Mouse (Mus musculus): ENCODE measurements around the gene Slc20a1. TPM values are rescaled to one million over a fixed set of nuclear protein-coding genes. Genes with fewer than 3 reads are reported as not detected.

Gene Slc20a1
- total and polyA plus RNA-seq, 3 experiments = 10.1 to 15.9 (median 14.7) TPM

GRCm38 (mm10) chr2:129256006-129256405 lies 57.4 kb downstream of the Slc20a1 start:
- intact Hi-C loops (cut with DNase I) = loop anchor here (5.0 kb wide), 3 partner anchors 44 to 249 kb away; no protein-coding TSS in a partner anchor
- no peak overlapping the region for H3K9ac ChIP-seq (ENCODE audit: low read depth, low read length)
- H3K4me1 ChIP-seq (ENCODE audit: control insufficient read depth, insufficient read depth, low read length) = no peaks in the 10 kb centered on the region
- TF ChIP-seq CTCF (IDR thresholded peaks at IDR 0.05) (no peak), EP300 (IDR thresholded peaks at IDR 0.05; ENCODE audit: insufficient read depth, low read depth, low read length) (no peak), POLR2A (IDR thresholded peaks at IDR 0.05; ENCODE audit: insufficient read depth, low read depth, low read length) (no peak)
- H3K27me3 ChIP-seq (ENCODE audit: control insufficient read depth, insufficient read depth, low read length) = no peaks in the 10 kb centered on the region
- H3K79me2 ChIP-seq (replicated peaks; ENCODE audit: control insufficient read depth, insufficient read depth, low read length) = no peaks in the 10 kb centered on the region
- H3K36me3 ChIP-seq (ENCODE audit: control insufficient read depth, insufficient read depth, low read length) = no peaks in the 10 kb centered on the region
- DNase-seq = no peak
- no peak overlapping the region for H3K4me3 ChIP-seq
- 78% methylated on average over 4 of the region's 4 CpGs for WGBS
- no peak overlapping the region for H3K27ac ChIP-seq

DNA sequence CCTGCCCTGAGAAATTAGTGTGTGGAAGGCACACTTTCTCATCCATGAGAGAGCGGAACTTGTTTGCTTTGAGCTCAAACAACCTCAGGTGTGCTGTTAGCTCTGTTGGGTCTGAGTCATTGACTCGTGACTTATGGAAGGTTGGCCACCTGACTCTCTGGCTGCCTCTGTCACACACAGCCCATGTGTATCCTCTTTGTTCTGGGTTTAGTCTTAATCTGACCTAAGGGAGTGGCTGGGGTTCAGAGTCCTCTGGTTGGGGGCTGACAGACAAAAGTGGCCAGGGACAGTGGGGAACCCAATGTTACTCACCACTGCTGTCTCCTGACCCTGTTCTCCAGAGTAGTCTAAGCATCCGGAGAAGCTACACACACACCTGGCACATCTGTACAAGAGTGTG lies 59.5 kb downstream of the Slc20a1 start:
- WGBS = 93% methylated on average over 3 of the region's 3 CpGs
- no peak for DNase-seq
- TF ChIP-seq EP300 (IDR thresholded peaks at IDR 0.05; ENCODE audit: insufficient read depth, low read depth, low read length) (no peak), POLR2A (IDR thresholded peaks at IDR 0.05; ENCODE audit: insufficient read depth, low read depth, low read length) (no peak)
- no peaks in the 10 kb centered on the region for H3K36me3 ChIP-seq (ENCODE audit: control insufficient read depth, insufficient read depth, low read length)
- H3K9ac ChIP-seq (ENCODE audit: low read depth, low read length) = no peak overlapping the region
- H3K4me1 ChIP-seq (ENCODE audit: control insufficient read depth, insufficient read depth, low read length) = no peaks in the 10 kb centered on the region
- no peaks in the 10 kb centered on the region for H3K27me3 ChIP-seq (ENCODE audit: control insufficient read depth, insufficient read depth, low read length)
- intact Hi-C loops (cut with DNase I) = loop anchor here (1.0 to 5.0 kb wide), 5 partner anchors 46 to 310 kb away; no protein-coding TSS in a partner anchor
- H3K27ac ChIP-seq = no peak overlapping the region
- H3K4me3 ChIP-seq = no peak overlapping the region
- H3K79me2 ChIP-seq (replicated peaks; ENCODE audit: control insufficient read depth, insufficient read depth, low read length) = no peaks in the 10 kb centered on the region

DNA sequence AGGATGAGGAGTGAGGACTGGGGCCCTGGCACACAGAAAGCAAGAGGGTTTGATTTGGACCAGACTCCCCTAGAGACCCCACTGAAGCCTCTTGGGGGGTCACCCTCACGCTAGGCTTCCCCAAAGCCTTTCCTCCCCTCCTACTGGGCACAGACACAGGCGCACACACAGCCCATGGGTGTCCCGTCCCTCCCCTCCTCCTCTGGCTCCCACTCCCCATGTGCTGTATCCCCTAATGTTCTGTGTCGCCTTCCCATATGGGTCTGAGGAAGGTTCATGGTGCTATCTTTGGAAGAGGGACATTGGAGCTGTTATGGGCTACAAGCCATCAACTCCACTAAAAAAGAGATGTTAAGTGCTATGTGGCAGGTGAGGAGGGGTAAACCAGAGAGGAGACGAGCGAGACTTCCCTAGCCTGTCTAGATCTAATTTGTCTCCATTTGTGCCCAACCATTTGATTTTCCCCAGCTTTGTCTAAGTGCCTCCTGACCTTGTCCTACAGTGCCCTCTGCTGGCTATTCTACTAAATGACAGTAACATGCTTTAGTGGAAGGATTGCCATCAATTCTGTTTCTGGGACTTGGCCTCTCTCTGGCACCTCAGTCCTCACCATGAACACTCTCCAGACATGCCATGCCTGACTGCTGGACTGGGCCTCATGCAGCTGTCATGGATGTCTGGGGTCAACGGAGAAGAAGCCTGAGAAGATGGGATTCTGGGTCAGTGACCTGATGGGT lies 60.1 kb downstream of the Slc20a1 start:
- Histone ChIP-seq H3K27ac (no peak overlapping the region), H3K36me3 (ENCODE audit: control insufficient read depth, insufficient read depth, low read length) (no peaks in the 10 kb centered on the region), H3K27me3 (ENCODE audit: control insufficient read depth, insufficient read depth, low read length) (no peaks in the 10 kb centered on the region), H3K79me2 (replicated peaks; ENCODE audit: control insufficient read depth, insufficient read depth, low read length) (no peaks in the 10 kb centered on the region), H3K9ac (ENCODE audit: low read depth, low read length) (no peak overlapping the region), H3K4me3 (no peak overlapping the region), H3K4me1 (ENCODE audit: control insufficient read depth, insufficient read depth, low read length) (no peaks in the 10 kb centered on the region)
- DNase-seq = peak; percentile 35 to 41
- peak; percentile 85; the same call in 1 of the 2 replicates for TF ChIP-seq EP300 (IDR thresholded peaks at IDR 0.05; ENCODE audit: insufficient read depth, low read depth, low read length)
- no peak for TF ChIP-seq POLR2A (IDR thresholded peaks at IDR 0.05; ENCODE audit: insufficient read depth, low read depth, low read length)
- TF ChIP-seq CTCF (IDR thresholded peaks at IDR 0.05) = peak; percentile 95; the same call in 1 of the 2 replicates
- 36% methylated on average over 7 of the region's 7 CpGs for WGBS
- intact Hi-C loops (cut with DNase I) = loop anchor here (1.0 to 5.0 kb wide), 5 partner anchors 46 to 310 kb away; no protein-coding TSS in a partner anchor

- no peak for DNase-seq
- Histone ChIP-seq H3K27ac (no peak overlapping the region), H3K9ac (ENCODE audit: low read depth, low read length) (no peak overlapping the region), H3K36me3 (ENCODE audit: control insufficient read depth, insufficient read depth, low read length) (no peaks in the 10 kb centered on the region), H3K4me3 (no peak overlapping the region), H3K79me2 (replicated peaks; ENCODE audit: control insufficient read depth, insufficient read depth, low read length) (no peaks in the 10 kb centered on the region), H3K27me3 (ENCODE audit: control insufficient read depth, insufficient read depth, low read length) (no peaks in the 10 kb centered on the region), H3K4me1 (ENCODE audit: control insufficient read depth, insufficient read depth, low read length) (no peaks in the 10 kb centered on the region)
- TF ChIP-seq POLR2A (IDR thresholded peaks at IDR 0.05; ENCODE audit: insufficient read depth, low read depth, low read length) (no peak), CTCF (IDR thresholded peaks at IDR 0.05) (no peak), EP300 (IDR thresholded peaks at IDR 0.05; ENCODE audit: insufficient read depth, low read depth, low read length) (no peak)
- intact Hi-C loops (cut with DNase I) = no loop called here
- WGBS = 53% methylated on average over 3 of the region's 3 CpGs
Observed at GRCm38 (mm10) chr2:129260646-129261045, 62.1 kb downstream of the Slc20a1 start.

Other genes starting within 250 kb of the Slc20a1 start
- 1 to 10 TPM; 3.1 to 4.7 TPM for gene Zc3h6, start 231.4 kb upstream of the Slc20a1 start, total RNA-seq (2021)
- 1.3 and 1.4 TPM in 2 replicates for gene Zc3h6, start 231.4 kb upstream of the Slc20a1 start, polyA plus RNA-seq (2012; rRNA removed)
- gene Gm10762, start 231.0 kb upstream of the Slc20a1 start, total RNA-seq (2021) = 10 to 100 TPM in 1 of 2 experiments, 1 to 10 TPM in 1; 8.4 to 12.3 TPM
- gene Gm10762, start 231.0 kb upstream of the Slc20a1 start, polyA plus RNA-seq (2012; rRNA removed) = 8.3 and 8.9 TPM in 2 replicates
- not detected for gene Vinac1, start 150.6 kb upstream of the Slc20a1 start, total RNA-seq (2021)
- gene Vinac1, start 150.6 kb upstream of the Slc20a1 start, polyA plus RNA-seq (2012; rRNA removed) = 0.06 TPM in 1 of 2 replicates, not detected in the other
- gene Ttl, start 132.8 kb upstream of the Slc20a1 start, total RNA-seq (2021) = 10 to 100 TPM; 19.0 to 19.1 TPM
- 8.8 and 12.9 TPM in 2 replicates for gene Ttl, start 132.8 kb upstream of the Slc20a1 start, polyA plus RNA-seq (2012; rRNA removed)
- gene Polr1b, start 97.8 kb upstream of the Slc20a1 start, total RNA-seq (2021) = 10 to 100 TPM; 10.6 to 10.7 TPM
- 10.2 and 14.2 TPM in 2 replicates for gene Polr1b, start 97.8 kb upstream of the Slc20a1 start, polyA plus RNA-seq (2012; rRNA removed)
- 10 to 100 TPM in 1 of 2 experiments, 1 to 10 TPM in 1; 9.8 to 10.3 TPM for gene Chchd5, start 69.1 kb upstream of the Slc20a1 start, total RNA-seq (2021)
- gene Chchd5, start 69.1 kb upstream of the Slc20a1 start, polyA plus RNA-seq (2012; rRNA removed) = 22.0 and 22.5 TPM in 2 replicates
- gene Ckap2l, start 98.4 kb downstream of the Slc20a1 start, total RNA-seq (2021) = under 1 TPM; 0.29 to 0.55 TPM
- 0.08 and 0.20 TPM in 2 replicates for gene Ckap2l, start 98.4 kb downstream of the Slc20a1 start, polyA plus RNA-seq (2012; rRNA removed)
- gene Il1a, start 111.2 kb downstream of the Slc20a1 start, total RNA-seq (2021) = not detected
- not detected in 2 replicates for gene Il1a, start 111.2 kb downstream of the Slc20a1 start, polyA plus RNA-seq (2012; rRNA removed)
- under 1 TPM; 0.27 to 0.94 TPM for gene Il1b, start 172.4 kb downstream of the Slc20a1 start, total RNA-seq (2021)
- gene Il1b, start 172.4 kb downstream of the Slc20a1 start, polyA plus RNA-seq (2012; rRNA removed) = 0.86 and 1.3 TPM in 2 replicates